Mouse (Mus musculus) spleen, embryonic (tissue): ENCODE results near the gene Habp2.

Experiments
- CTCF ChIA-PET: fragments of 350-600 bp; sonication (Branson Sonifier 250); formaldehyde crosslinking; loops from one replicate; lab custom pipeline; 2022; lab: Charles Lee

Habp2 gene

DNA sequence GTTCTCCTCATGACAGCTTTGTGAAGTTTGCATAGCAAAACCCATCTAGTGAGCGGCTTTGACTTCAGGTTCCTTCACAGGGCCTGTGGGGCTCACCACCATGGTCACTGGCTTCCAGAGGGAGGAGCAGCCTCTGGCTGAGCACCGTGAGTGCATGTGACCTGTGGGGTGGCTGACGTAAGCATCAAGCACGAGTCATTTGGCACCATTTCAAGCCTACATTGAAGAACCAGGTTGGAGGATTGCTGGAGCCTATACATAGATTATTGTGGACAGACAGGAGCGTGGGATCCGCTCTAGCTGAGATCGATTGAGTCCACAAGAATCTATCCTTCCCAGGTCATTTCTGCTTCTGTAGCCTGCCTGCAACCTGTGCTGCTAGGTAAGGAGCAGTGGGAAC, at the start of gene Habp2:
Gene Habp2, plus strand, starts transcription at position 272 of the 400 bp plus-strand sequence.
- CTCF ChIA-PET, result no interaction called here

DNA sequence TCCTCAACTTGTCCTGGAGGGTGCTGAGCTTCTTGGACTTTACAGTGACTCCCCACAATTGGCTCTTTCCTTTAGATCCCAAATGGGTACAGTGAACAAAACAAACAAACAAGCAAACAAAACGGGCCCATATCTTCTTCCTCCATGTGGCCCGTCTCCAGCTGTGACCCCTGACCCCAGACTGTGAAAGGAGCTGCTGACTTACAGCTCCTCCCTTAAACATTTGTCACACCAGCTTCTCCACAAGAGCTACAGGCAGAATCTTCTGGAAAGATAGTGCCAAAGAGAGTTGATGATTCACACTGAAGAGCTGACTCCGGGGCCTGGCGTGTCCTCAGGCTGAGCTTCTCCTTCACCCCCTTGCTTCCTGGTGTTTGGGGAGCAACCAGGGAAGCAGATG, 48.4 kb upstream of the Habp2 start:
- CTCF ChIA-PET, result no interaction called here

DNA sequence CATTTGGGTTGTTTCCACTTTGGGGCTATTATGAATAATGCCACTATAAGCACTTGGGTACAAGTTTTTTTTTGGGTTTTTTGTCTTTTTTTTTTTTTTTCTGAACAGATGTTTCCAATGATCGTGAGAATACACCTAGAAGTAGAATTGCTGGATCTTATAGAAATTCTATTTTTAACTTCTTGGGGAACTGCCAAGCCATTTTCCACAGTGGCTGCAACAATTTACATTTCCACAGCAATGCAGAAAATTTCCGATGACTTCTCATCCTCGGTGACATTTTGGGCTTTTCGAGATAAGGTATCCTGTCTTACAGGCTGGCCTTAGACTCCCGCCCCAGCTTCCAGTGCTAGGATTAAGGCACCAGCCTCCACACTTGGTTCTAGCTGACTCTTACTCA, 41.7 kb upstream of the Habp2 start:
- CTCF ChIA-PET, result no interaction called here

DNA sequence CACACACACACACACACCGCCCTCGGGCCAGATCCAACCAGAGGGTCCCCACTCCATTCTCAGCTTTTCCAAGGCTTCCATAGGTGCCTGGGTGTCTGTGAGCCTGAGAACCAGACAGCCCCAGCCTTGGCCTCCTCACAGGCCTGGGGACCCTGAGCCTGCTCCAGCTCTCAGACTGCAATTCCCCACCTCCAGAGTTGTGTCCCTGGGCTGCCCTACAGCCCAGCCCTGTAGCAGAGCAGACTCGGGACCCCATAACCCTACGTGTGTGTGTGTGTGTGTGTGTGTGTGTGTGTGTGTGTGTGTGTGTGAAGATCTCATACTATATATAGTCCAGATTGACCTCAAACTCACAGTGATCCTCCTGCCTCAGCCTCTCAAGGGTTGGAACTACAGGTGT, 34.1 kb upstream of the Habp2 start:
- CTCF ChIA-PET, result interaction anchor here (0.6 kb wide), 1 partner anchor 68 kb away, joined by 3 read pairs; no protein-coding TSS in a partner anchor

DNA sequence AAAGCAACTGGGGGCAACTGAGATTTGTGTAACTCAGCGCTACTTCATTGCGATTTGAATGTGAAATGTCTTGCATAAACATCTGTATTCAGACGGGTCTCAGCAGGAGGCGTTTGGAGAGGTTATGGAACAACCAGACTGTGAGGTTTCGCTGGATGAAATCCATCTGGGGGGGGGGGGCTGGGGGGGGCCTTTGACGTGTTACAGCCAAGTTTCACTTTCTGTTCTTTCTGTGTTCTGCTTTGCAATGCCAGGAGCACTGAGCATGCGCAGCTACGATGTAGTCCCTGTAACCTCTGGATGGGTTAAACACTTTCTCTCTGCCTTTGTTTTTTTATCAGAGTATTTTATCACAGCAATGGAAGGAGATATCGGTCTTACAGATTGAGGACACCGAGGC, 33.7 kb upstream of the Habp2 start:
- CTCF ChIA-PET, result interaction anchor here (0.6 kb wide), 1 partner anchor 44 kb away, joined by 3 read pairs; no protein-coding TSS in a partner anchor

DNA sequence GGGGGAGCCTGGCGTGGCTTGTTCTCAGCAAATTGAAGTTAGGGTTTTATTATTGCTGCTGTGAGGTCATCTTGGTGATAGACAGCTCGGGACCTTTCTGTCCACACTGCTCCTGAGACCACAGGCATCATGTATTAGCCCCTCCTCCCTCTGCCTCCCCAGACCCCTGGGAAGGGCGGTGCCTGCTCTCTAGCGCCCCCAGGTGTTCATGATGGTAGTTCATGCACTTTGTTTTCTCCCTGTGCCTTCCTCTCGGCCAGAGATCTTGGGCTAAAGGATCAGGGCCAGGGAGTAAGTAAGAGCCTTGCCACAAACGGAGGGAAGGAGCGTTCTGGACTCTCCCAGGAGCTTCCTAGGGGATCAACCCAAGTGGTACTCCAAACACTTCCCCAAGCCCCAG, 32.2 kb upstream of the Habp2 start:
- CTCF ChIA-PET, result interaction anchor here (0.6 kb wide), 1 partner anchor 227 kb away, joined by 3 read pairs; no protein-coding TSS in a partner anchor

DNA sequence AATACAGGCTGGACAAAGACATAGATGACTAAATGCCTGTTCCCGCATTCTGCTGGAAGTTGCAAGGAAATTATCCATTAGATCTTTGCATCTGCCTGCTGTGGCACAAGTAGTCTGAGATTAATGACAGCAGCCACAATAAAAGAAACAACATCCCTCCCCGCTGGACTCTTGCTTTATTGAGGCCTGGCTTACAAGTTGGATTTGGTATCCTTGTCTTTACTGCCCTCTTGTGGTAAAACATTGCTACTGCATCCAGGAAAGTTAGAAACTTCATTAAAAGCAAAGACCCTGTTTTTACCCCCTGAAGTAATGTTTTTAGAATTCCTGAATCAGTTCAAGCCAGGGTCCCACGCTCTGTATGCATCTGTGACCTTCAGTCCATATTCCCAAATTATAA, 31.4 kb upstream of the Habp2 start:
- CTCF ChIA-PET, result interaction anchor here (0.6 kb wide), 1 partner anchor 228 kb away, joined by 3 read pairs; no protein-coding TSS in a partner anchor

DNA sequence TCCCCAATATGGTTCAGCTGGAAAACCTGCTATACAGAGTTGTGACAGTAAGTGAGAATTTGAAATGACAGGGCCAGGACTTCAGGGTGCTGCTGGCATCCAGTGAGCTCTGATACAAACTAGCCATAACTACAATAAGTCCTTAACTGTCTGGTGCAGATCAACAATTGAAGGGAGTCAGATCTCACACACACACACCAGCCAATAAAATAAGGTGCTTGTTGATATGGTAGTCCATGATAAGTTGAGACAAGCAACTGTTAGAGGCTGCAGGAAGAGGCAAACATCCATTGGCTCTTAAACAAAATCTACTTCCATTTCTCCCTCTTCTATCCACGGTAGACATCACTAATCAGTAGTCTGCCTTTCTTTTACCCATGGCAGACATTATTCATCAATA, 30.7 kb upstream of the Habp2 start:
- CTCF ChIA-PET, result no interaction called here

DNA sequence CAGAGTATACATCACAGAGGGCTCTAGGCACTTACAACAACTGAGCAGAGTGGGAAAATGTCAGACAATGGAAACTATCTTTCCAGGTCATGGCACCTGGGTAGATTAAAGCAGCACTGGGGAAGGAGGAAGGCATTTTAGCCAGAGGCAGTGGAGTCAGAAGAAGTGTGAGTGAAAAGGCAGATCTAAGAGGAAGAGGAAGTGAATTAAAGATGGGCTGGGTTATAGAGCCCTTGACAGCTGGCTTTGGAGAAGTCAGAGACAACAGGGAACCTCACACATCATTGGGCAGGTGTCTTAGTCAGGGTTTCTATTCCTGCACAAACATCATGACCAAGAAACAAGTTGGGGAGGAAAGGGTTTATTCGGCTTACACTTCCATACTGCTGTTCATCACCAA, 30.2 kb upstream of the Habp2 start:
- CTCF ChIA-PET, result no interaction called here

DNA sequence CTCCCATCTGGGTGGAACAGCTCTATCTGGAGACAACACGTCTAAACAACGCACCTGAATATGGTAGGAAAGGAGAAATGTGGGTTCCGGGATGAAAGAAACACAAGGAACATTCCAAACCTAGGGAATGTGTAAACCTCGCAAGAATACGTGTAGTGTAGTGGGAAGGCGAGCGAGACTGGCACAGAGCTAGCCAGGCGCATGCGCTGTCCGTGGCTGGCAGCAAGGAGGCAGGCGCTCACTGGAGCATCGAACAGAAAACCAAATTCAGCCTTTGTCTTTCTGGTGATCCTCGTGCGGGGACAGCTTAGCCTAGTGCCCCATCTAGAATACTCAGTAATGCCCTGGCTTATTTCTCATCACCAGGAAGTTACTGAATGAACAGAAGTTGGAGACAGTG, 23.2 kb upstream of the Habp2 start:
- CTCF ChIA-PET, result no interaction called here

DNA sequence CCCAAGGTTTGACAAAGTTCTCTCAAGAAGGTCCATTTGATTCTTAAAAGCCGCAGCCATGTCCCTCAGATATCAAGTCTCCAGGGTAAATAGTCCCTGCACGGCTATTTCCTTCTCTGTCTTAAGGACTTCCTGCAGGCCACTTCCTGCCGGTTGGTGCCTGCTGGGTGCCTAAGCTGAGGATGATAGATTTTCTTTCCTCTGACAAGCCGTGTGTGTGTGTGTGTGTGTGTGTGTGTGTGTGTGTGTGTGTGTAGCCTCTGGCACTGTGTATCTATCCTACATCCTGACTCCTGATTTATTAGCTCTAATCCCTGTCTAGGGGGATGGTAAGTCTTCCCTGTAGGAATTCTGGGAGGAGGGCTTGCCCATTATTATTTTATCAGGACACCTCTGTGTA, 22.8 kb upstream of the Habp2 start:
- CTCF ChIA-PET, result no interaction called here

DNA sequence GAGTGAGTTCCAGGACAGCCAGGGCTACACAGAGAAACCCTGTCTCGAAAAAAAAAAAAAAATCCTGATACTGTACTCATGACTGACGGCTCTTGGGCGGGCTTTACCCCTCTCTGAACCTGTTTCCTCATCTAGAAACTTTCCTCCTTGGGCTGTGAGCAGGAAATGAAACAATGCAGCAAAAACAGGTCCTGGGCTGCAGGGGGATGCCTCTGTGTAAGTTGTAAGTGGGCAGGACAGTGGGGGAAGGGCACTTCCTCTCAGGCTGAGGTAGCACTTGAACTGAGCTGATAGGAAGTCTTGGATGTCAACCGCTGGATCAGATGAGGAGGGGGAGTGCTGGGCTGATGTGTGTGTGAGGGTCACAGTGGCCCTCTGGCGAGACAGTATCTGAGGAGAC, 21.8 kb upstream of the Habp2 start:
- CTCF ChIA-PET, result no interaction called here

DNA sequence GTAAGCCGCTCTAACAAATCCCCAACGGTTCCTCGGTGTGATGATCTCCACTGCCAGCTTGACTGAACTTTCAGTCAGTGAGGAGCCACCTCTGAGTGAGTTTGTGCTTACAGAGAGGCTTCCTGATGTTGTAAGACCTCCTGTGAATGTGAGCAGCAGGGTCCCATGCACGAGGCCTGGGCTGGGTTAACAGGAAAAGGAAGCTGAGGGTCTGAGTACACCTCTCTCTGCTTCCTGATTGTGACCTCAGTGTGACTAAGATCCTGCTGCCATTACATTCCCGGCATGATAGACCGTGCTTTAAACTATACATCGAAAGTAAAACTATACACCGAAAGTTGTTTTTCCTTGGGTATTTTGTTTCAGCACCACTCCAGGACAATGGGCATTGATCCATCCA, 14.9 kb upstream of the Habp2 start:
- CTCF ChIA-PET, result no interaction called here

DNA sequence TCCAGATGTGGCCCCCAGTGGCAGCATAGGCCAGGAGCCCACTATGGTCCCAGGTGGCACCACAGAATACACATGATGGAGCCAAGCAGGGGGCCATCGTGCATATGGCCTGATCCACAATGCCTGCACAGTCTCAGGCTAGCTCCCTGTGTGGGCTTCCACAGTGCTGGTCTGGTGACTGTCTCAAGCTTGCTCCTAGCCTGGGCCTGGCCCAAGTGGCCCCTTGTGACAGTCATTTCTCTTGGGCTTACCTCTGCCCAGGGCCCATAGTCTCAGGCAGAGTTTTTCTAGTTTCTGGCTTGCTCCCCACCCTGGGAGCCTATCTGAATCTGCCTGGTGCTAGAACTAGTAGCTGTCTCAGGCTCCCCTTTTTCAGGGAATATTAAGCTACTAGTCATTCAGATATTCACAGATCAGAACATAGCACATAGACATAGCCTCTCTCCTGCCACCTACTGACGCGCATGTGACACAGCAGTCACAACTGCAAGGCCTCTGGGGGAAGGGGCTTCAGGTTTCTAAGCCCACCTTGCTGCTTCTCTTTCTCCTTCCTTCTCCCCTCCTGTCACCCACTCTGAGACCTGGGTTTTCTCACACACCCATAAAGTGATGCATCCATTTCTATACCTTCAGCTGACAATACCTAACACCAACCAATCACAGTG, 9.7 kb upstream of the Habp2 start:
- CTCF ChIA-PET, result no interaction called here

DNA sequence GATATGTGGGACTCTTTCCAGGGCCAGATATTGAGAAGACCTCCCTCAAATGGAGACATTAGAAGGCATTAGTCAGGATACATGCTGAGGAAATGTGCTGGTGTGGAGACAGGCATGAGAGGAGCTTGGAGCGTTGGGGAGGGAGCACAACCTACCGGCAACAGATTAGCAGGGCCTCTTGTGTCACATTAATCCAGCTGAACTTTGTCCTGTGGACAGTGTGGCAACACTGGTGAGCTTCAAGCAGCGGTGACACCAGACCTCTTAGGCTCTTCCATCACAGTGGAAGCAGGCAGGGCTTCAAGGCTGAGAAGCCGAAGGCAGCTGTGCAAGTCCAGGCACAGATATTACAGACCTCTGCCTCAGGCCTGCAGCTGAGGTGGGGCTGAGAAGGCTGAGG, 9.0 kb upstream of the Habp2 start:
- CTCF ChIA-PET, result no interaction called here

DNA sequence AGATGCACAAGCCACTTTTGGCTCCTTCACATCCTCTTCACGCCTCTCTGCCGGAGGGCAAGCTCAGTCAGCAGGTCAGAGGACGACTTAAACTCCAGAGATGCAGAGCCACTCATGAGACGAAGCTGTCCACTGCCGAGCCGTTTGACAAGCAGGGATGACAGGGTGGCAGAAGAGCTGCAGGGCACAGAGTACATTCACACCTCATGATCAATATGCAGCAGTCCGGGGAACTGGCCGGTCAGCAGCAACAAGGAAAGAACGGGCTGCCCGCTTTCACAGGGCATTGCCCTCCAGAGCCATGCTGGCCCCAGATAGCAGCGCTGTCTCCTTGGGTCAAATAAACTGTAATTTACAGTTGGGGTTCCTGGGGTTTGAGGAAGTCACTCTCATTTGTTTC, 8.6 kb upstream of the Habp2 start:
- CTCF ChIA-PET, result no interaction called here

DNA sequence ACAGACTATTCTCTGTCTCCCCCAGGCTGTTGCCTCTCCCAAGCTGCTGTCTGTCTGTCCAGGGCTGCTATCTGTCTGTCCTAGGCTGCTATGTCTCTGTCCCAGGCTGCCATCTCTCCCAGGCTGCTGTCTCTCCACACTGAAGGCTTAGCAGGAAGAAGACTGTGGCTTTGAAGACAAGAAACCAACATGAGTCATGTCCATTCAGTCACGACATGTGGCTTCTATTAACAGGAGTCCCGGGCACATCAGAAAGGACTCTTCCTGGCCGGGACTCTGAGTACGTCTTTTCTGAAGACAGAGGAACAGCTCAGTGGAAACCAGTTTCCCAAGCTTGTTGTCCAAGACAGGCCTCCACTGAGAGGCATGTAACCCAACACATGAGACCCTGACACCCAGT, 1.7 kb upstream of the Habp2 start:
- CTCF ChIA-PET, result no interaction called here

DNA sequence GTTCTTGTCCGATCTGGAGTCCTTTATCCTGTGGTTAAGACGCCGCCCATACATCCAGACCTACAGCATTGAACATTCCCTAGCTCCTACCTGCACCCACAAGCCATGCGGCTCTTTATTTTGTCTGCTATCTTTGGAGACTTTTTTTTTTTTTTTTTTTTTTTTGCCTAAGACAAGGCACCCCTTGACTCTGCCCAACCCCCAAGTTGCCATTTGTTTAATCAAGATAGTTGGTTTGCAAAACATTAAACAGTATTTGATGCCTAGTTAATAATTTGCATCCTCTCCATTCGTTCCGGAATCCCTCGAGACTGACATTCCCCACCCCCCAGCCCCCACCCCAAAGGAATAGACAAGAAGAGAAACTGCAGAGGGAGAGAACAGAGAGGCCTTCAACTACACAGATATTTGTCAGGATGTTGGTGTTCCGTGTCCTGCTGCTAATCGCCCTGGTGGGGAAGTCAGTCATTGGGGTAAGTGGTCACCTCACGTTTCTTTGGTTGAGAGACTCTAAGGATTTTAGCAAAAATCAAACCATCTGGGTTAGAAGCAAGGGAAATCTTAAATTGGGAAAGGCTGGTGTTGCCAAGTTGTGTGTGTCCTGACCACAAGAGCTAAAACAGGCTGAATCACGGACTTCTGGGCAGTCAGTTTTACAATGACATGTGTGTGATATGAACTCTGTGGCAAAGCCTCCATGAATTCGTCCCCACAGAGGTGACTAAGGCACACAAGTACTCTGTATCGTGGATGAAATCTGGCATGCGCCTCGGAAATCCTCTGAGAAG, 837 bp downstream of the Habp2 start:
- CTCF ChIA-PET, result no interaction called here

DNA sequence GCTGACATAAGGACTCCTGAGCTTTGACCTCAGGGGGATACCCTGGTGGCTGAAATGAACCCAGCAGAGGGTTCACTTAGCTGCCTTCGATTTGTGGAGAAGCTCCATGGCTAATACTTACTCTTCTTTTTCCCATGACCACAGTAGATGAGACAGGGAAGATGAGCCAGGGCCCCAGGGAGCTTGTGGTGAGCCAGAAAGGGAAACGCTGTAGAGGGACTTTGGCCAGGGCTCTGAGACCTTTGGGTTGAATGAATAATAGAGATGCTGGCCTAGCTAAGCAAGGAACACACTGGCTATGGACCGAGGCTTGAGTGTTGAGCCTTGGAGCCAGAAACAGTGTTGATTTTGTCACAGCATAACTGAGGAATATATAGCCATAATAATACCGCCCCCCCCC, 1.5 kb downstream of the Habp2 start:
- CTCF ChIA-PET, result no interaction called here

DNA sequence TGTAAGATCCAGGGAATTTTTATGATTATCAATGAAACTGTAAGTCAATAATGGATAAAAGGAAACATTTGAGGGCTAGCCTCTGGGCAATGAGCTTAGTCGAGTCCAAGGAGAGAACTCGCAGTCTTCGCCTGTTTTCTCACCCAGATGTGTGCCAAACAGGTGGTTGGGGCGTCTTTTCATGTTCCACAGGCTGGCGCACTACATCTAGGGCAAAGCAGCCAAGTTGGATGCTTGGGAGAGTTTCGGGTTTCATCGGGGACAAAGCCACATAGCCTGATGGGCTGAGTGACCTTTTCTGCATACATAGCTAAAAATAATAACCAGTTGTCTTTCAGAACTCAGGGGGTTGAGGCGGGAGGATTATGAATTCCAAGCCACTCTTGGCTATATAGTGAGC, 2.7 kb downstream of the Habp2 start:
- CTCF ChIA-PET, result no interaction called here

DNA sequence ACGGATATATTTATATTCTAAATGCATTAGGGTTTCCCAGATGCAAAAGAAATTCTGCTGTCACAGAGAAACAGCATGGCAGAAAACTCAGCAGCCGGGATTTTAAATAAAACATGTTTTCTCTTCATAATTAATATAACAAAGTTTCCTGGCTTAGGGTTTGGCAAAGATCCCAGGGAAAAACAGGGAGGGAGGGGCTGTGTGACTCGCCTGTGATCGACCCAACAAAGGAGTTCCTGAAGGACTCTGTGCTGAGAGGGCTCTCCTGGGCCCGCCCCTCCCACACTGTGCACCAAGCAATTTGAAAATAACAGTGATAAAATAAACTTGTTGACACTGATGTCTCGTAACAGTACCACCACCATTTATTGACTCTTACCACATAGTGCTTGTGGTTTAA, 5.0 kb downstream of the Habp2 start:
- CTCF ChIA-PET, result no interaction called here

DNA sequence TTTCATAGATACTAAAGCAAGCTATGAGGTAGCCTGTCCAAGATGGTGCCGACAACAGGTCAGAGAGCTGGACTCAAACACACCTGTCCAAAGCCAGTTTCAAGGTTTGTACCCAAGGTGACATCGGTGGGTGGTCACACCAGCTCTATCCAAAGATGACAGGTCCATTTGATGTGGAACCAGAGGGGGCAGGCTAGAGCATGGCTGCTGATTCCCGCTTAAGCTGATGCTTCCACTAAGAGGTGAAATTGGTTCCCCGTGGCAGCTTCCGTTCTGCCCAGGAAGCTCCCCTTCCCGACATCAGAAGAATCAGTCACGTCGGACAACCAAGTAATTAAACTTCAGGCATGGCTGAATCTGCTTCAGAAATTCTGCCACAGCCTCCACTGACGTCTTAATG, 5.4 kb downstream of the Habp2 start:
- CTCF ChIA-PET, result no interaction called here
